Mouse (Mus musculus) hindbrain, embryonic 14.5 days (tissue): ENCODE data around the gene Gm3646. TPM values are rescaled to one million over a fixed set of nuclear protein-coding genes. Genes with fewer than 3 reads are reported as not detected.
A peak's percentile ranks its signal among the peaks of the same experiment; 100 is the strongest.

ENCODE experiments used
- ATAC-seq: fragments of 200-750 bp; cut with Nextera tagmentation; 2 replicates; pipeline ENCODE4 v1.8.0; 2017; ENCODE audit warnings: moderate number of reproducible peaks, mild to moderate bottlenecking, moderate TSS enrichment, moderate library complexity; ENCODE audit not compliant: low FRiP score
- DNase-seq: peaks from one replicate; pipeline ENCODE4 v3.0.0-alpha.2; 2015; ENCODE audit warnings: low spot score
- H3K27ac ChIP-seq: fragments of 300-500 bp; sonication (generic); 2 replicates; pipeline ENCODE4 v1.5.1; 2014; ENCODE audit warnings: mild to moderate bottlenecking, moderate library complexity
- H3K27me3 ChIP-seq: fragments of 300-500 bp; sonication (generic); 2 replicates; pipeline ENCODE4 v1.6.1; 2014; ENCODE audit warnings: mild to moderate bottlenecking, low read length, mixed read lengths; ENCODE audit not compliant: control insufficient read depth, insufficient read depth
- H3K36me3 ChIP-seq: fragments of 300-500 bp; sonication (generic); replicated peaks from 2 replicates; pipeline ENCODE4 v1.6.1; 2014; ENCODE audit not compliant: control insufficient read depth, insufficient read depth
- H3K4me1 ChIP-seq: fragments of 300-500 bp; sonication (generic); replicated peaks from 2 replicates; pipeline ENCODE4 v1.6.1; 2014; ENCODE audit warnings: antibody characterized with exemption, low read length, mixed read lengths; ENCODE audit not compliant: control insufficient read depth, insufficient read depth
- H3K4me2 ChIP-seq: fragments of 300-500 bp; sonication (generic); replicated peaks from 2 replicates; pipeline ENCODE4 v1.6.1; 2014; ENCODE audit warnings: mild to moderate bottlenecking, moderate library complexity
- H3K4me3 ChIP-seq: fragments of 300-500 bp; sonication (generic); replicated peaks from 2 replicates; pipeline ENCODE4 v1.5.1; 2014; ENCODE audit warnings: mild to moderate bottlenecking, low read length
- H3K9ac ChIP-seq: fragments of 300-500 bp; sonication (generic); 2 replicates; pipeline ENCODE4 v1.6.1; 2014
- H3K9me3 ChIP-seq: fragments of 300-500 bp; sonication (generic); 2 replicates; pipeline ENCODE4 v1.6.1; 2016; ENCODE audit warnings: low read length; ENCODE audit not compliant: control insufficient read depth
- WGBS: fragments of 180-500 bp; shearing (Covaris S2); extraction: QIAGEN DNeasy Blood & Tissue Kit; methylation state at CpG from one replicate; pipeline ENCODE4 v1.1.7; 2014; 5-methylcytosine and 5-hydroxymethylcytosine counted together
- polyA plus RNA-seq: library from polyadenylated mRNA; unstranded; fragments of >200 nt; fragmentation: Nextera tagmentation; extraction: Ambion mirVana; gene quantifications from 2 replicates; pipeline ENCODE4 v1.2.1, GENCODE M21; 2014

The Gm3646 gene
- polyA plus RNA-seq, 1 experiment from 2014 or later = not detected

GRCm38 (mm10) chr1:39796765-39797164 lies 8.4 kb downstream of the Gm3646 start:
- no peak for ATAC-seq
- WGBS = 86% methylated on average over 3 of the region's 3 CpGs

GRCm38 (mm10) chr1:39784632-39785031 lies 20.5 kb downstream of the Gm3646 start:
- Histone ChIP-seq H3K27me3 (no peaks in the 10 kb centered on the region), H3K4me1 (no peaks in the 10 kb centered on the region), H3K27ac (no peak overlapping the region), H3K9me3 (peaks cover 5% of the 10 kb centered on the region; the same call in 1 of the 2 replicates), H3K4me2 (no peak overlapping the region), H3K4me3 (no peak overlapping the region), H3K36me3 (no peaks in the 10 kb centered on the region), H3K9ac (no peak overlapping the region)
- ATAC-seq (no peak), DNase-seq (no peak)
- WGBS = 90% methylated on average over 5 of the region's 5 CpGs

More at GRCm38 (mm10) chr1:39796765-39797164, 8.4 kb downstream of the Gm3646 start:
- H3K36me3 ChIP-seq = no peaks in the 10 kb centered on the region
- no peak overlapping the region for H3K27ac ChIP-seq
- no peaks in the 10 kb centered on the region for H3K9me3 ChIP-seq
- no peak overlapping the region for H3K9ac ChIP-seq
- H3K4me1 ChIP-seq = no peaks in the 10 kb centered on the region
- no peaks in the 10 kb centered on the region for H3K27me3 ChIP-seq
- H3K4me3 ChIP-seq = no peak overlapping the region
- no peak overlapping the region for H3K4me2 ChIP-seq
- DNase-seq = no peak

- H3K36me3 ChIP-seq = no peaks in the 10 kb centered on the region
- no peak overlapping the region for H3K4me3 ChIP-seq
- no peak overlapping the region for H3K9ac ChIP-seq
- WGBS = 93% methylated on average over 6 of the region's 6 CpGs
- H3K9me3 ChIP-seq = no peaks in the 10 kb centered on the region
- no peaks in the 10 kb centered on the region for H3K27me3 ChIP-seq
- no peak overlapping the region for H3K4me2 ChIP-seq
- H3K4me1 ChIP-seq = no peaks in the 10 kb centered on the region
- H3K27ac ChIP-seq = no peak overlapping the region
- DNase-seq (no peak), ATAC-seq (no peak)
Observed at GRCm38 (mm10) chr1:39781835-39782234, 23.3 kb downstream of the Gm3646 start.

- H3K9me3 ChIP-seq = no peaks in the 10 kb centered on the region
- no peak overlapping the region for H3K27ac ChIP-seq
- no peaks in the 10 kb centered on the region for H3K4me1 ChIP-seq
- 91% methylated on average over 16 of the region's 16 CpGs for WGBS
- DNase-seq = no peak
- no peak overlapping the region for H3K4me3 ChIP-seq
- no peak for ATAC-seq
- no peak overlapping the region for H3K4me2 ChIP-seq
- H3K9ac ChIP-seq = no peak overlapping the region
- no peaks in the 10 kb centered on the region for H3K27me3 ChIP-seq
- H3K36me3 ChIP-seq = no peaks in the 10 kb centered on the region
Observed at GRCm38 (mm10) chr1:39779111-39779980, 25.8 kb downstream of the Gm3646 start.

GRCm38 (mm10) chr1:39773991-39774729 lies 31.0 kb downstream of the Gm3646 start:
- Histone ChIP-seq H3K4me1 (peaks cover 5% of the 10 kb centered on the region; the same call in 1 of the 2 replicates), H3K9ac (no peak overlapping the region), H3K4me3 (no peak overlapping the region), H3K4me2 (no peak overlapping the region), H3K36me3 (no peaks in the 10 kb centered on the region), H3K27me3 (no peaks in the 10 kb centered on the region), H3K9me3 (no peaks in the 10 kb centered on the region), H3K27ac (peak overlapping the region; percentile 53; the same call in 1 of the 2 replicates)
- ATAC-seq (peak; percentile 73; the same call in 1 of the 2 replicates), DNase-seq (no peak)
- 62% methylated on average over 14 of the region's 14 CpGs for WGBS

GRCm38 (mm10) chr1:39773551-39773950 lies 31.6 kb downstream of the Gm3646 start:
- Histone ChIP-seq H3K9me3 (no peaks in the 10 kb centered on the region), H3K27me3 (no peaks in the 10 kb centered on the region), H3K4me1 (peaks cover 5% of the 10 kb centered on the region; the same call in 1 of the 2 replicates), H3K36me3 (no peaks in the 10 kb centered on the region), H3K4me3 (no peak overlapping the region), H3K27ac (peak overlapping the region; percentile 53; the same call in 1 of the 2 replicates), H3K4me2 (no peak overlapping the region), H3K9ac (no peak overlapping the region)
- 66% methylated on average over 5 of the region's 5 CpGs for WGBS
- no peak; the same call in 1 of the 2 replicates for ATAC-seq
- no peak for DNase-seq

- Histone ChIP-seq H3K4me1 (peaks cover 5% of the 10 kb centered on the region; the same call in 1 of the 2 replicates), H3K4me2 (no peak overlapping the region), H3K27ac (0 out of 2 replicates have a peak overlapping the region, but pooled peaks have one; percentile 17), H3K9ac (no peak overlapping the region), H3K36me3 (no peaks in the 10 kb centered on the region), H3K4me3 (no peak overlapping the region), H3K9me3 (no peaks in the 10 kb centered on the region), H3K27me3 (no peaks in the 10 kb centered on the region)
- DNase-seq (no peak), ATAC-seq (peak; percentile 46)
- WGBS = 14% methylated on average over 3 of the region's 3 CpGs
Observed at GRCm38 (mm10) chr1:39772401-39773095, 32.6 kb downstream of the Gm3646 start.

GRCm38 (mm10) chr1:39770436-39770835 lies 34.7 kb downstream of the Gm3646 start:
- H3K27ac ChIP-seq = no peak overlapping the region
- H3K9ac ChIP-seq = no peak overlapping the region
- H3K4me2 ChIP-seq = no peak overlapping the region
- ATAC-seq = no peak
- no peak overlapping the region for H3K4me3 ChIP-seq
- DNase-seq = no peak
- H3K36me3 ChIP-seq = no peaks in the 10 kb centered on the region
- no peaks in the 10 kb centered on the region for H3K27me3 ChIP-seq
- peaks cover 5% of the 10 kb centered on the region; the same call in 1 of the 2 replicates for H3K4me1 ChIP-seq
- no peaks in the 10 kb centered on the region for H3K9me3 ChIP-seq
- 80% methylated on average over 5 of the region's 5 CpGs for WGBS

- Histone ChIP-seq H3K27ac (no peak overlapping the region), H3K27me3 (no peaks in the 10 kb centered on the region), H3K36me3 (no peaks in the 10 kb centered on the region), H3K4me2 (no peak overlapping the region), H3K9ac (no peak overlapping the region), H3K4me1 (peaks cover 5% of the 10 kb centered on the region; the same call in 1 of the 2 replicates), H3K4me3 (no peak overlapping the region), H3K9me3 (no peaks in the 10 kb centered on the region)
- 92% methylated on average over 3 of the region's 3 CpGs for WGBS
- no peak for DNase-seq
- ATAC-seq = no peak
Observed at GRCm38 (mm10) chr1:39768017-39768416, 37.1 kb downstream of the Gm3646 start.
